Mouse (Mus musculus) liver, embryonic 13.5 days (tissue): Measurements from ENCODE around the gene Tspan11. TPM values are rescaled to one million over a fixed set of nuclear protein-coding genes. Genes with fewer than 3 reads are reported as not detected.

ENCODE experiments used
- ATAC-seq: fragments of 200-750 bp; cut with Nextera tagmentation; 2 replicates; pipeline ENCODE4 v1.8.0; 2017; ENCODE audit warnings: low read depth, mild to moderate bottlenecking, moderate number of reproducible peaks, moderate library complexity
- DNase-seq: peaks from one replicate; pipeline ENCODE4 v3.0.0; 2022
- H3K27ac ChIP-seq: fragments of 300-500 bp; sonication (generic); 2 replicates; pipeline ENCODE4 v1.5.1; 2015; ENCODE audit warnings: moderate library complexity, mild to moderate bottlenecking, inconsistent platforms
- H3K27me3 ChIP-seq: fragments of 300-500 bp; sonication (generic); 2 replicates; pipeline ENCODE4 v1.6.1; 2015; ENCODE audit warnings: mild to moderate bottlenecking, inconsistent platforms
- H3K36me3 ChIP-seq: fragments of 300-500 bp; sonication (generic); 2 replicates; pipeline ENCODE4 v1.6.1; 2015; ENCODE audit warnings: mild to moderate bottlenecking, inconsistent platforms
- H3K4me1 ChIP-seq: fragments of 300-500 bp; sonication (generic); replicated peaks from 2 replicates; pipeline ENCODE4 v1.6.1; 2015; ENCODE audit warnings: inconsistent platforms
- H3K4me2 ChIP-seq: fragments of 300-500 bp; sonication (generic); 2 replicates; pipeline ENCODE4 v1.6.1; 2015; ENCODE audit warnings: inconsistent platforms, mild to moderate bottlenecking, moderate library complexity
- H3K4me3 ChIP-seq: fragments of 300-500 bp; sonication (generic); replicated peaks from 2 replicates; pipeline ENCODE4 v1.5.1; 2015; ENCODE audit warnings: mild to moderate bottlenecking, inconsistent platforms
- H3K9ac ChIP-seq: fragments of 300-500 bp; sonication (generic); 2 replicates; pipeline ENCODE4 v1.6.1; 2015; ENCODE audit warnings: mild to moderate bottlenecking, inconsistent platforms
- H3K9me3 ChIP-seq: fragments of 300-500 bp; sonication (generic); replicated peaks from 2 replicates; pipeline ENCODE4 v1.6.1; 2016; ENCODE audit warnings: inconsistent platforms
- WGBS: fragments of 180-500 bp; shearing (Covaris S2); methylation state at CpG from one replicate; pipeline ENCODE4 v1.1.7; 2015; ENCODE audit not compliant: insufficient replicate concordance; 5-methylcytosine and 5-hydroxymethylcytosine counted together
- polyA plus RNA-seq: library from polyadenylated mRNA; unstranded; fragments of >200 nt; fragmentation: Nextera tagmentation; extraction: Ambion mirVana; gene quantifications from 2 replicates; pipeline ENCODE4 v1.2.1, GENCODE M21; 2015

Gene Tspan11
- polyA plus RNA-seq, 1 experiment from 2014 or later: 0.21 TPM

DNA sequence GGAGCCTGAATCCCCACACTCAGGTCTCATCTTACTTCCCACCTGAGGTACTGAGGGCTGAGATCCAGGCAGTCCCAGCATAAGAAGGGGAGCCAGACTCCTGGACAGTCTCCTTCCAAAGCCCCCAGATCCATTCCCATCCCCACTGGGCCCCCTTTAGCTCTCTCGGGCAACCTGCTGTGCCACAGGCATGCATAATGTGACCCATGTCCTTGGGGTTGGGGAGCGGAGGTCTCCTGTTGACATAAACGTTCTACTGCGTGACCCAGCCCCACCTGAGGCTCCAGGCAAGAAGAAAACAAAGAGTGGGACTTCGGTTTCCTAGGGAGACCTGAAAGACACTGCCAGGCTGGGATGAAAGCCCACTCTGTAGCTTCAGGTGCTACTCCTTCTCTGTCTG lies 83.5 kb downstream of the Tspan11 start:
- no peak overlapping the region for H3K27ac ChIP-seq
- no peak for ATAC-seq
- 49% methylated on average over 5 of the region's 5 CpGs for WGBS
- H3K4me3 ChIP-seq: no peak overlapping the region
- H3K4me1 ChIP-seq: no peaks in the 10 kb centered on the region
- H3K4me2 ChIP-seq: no peak overlapping the region
- H3K9me3 ChIP-seq: no peaks in the 10 kb centered on the region
- H3K9ac ChIP-seq: no peak overlapping the region
- H3K27me3 ChIP-seq: no peaks in the 10 kb centered on the region
- no peak for DNase-seq
- no peaks in the 10 kb centered on the region for H3K36me3 ChIP-seq

DNA sequence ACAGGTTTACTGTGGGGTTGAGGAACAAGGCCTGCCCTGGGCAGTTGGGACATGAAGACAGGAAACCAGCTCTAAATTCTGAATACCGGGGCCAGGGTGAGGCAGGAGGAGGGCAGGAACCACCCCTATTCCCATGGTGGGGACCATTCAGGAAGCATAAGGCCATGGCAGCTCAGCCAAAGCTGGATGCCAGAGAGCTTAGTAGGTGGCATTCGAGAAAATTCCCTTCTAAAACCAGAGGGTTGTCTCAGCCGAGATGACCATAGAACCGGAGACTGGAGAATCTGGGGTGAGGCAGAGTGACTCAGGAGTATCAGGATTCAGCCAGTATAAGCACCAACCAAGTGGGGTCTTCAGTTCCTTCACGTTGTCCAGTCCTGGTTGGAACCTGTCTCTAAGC lies 84.5 kb downstream of the Tspan11 start:
- Histone ChIP-seq H3K4me1 (no peaks in the 10 kb centered on the region), H3K27ac (no peak overlapping the region), H3K9ac (no peak overlapping the region), H3K4me3 (no peak overlapping the region), H3K36me3 (no peaks in the 10 kb centered on the region), H3K9me3 (no peaks in the 10 kb centered on the region), H3K4me2 (no peak overlapping the region), H3K27me3 (no peaks in the 10 kb centered on the region)
- ATAC-seq (no peak), DNase-seq (no peak)
- WGBS: 59% methylated on average over 5 of the region's 5 CpGs

DNA sequence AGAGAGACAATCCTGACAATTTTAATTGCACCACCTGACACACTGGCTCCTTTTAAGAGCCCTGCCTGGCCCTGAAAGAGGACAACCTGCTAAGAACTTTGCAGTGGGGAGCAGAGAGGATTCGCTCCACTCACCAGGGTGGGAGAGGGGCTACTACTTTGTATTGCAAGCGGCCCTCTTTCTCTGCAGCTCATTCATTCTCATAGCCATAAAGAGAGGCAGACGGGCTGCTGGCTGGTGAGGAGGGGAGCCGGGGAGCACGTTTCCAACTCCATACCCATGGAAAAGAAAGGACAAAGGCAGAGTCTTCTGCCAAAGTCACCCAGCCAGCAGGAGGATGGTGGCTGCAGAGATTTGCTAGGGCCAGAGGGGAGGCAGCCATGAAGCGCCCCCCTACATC lies 86.2 kb downstream of the Tspan11 start:
- Histone ChIP-seq H3K27ac (no peak overlapping the region), H3K9ac (no peak overlapping the region), H3K4me1 (no peaks in the 10 kb centered on the region), H3K4me2 (no peak overlapping the region), H3K4me3 (no peak overlapping the region), H3K9me3 (no peaks in the 10 kb centered on the region), H3K36me3 (no peaks in the 10 kb centered on the region), H3K27me3 (no peaks in the 10 kb centered on the region)
- WGBS: 43% methylated on average over 6 of the region's 6 CpGs
- ATAC-seq (no peak), DNase-seq (no peak)

DNA sequence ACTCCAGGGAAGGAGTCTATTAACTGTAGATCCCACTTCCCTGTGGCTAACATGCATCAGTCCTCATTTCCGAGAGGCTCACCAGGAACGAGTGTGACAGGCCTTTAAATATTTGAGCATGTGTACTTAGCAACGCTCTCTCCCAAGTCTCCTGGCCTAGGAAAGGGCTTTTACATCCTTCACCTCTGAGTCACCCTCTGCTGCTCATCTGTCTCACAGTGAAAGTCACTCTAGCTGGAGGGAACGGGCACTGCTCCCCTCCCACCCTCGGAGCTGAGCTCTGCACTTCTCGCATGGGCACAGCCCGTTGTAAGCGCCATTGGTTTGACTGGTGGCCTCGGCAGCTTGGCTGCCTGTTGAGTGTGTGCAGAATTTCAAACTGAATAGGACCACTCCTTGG lies 86.6 kb downstream of the Tspan11 start:
- H3K4me1 ChIP-seq: no peaks in the 10 kb centered on the region
- H3K9ac ChIP-seq: no peak overlapping the region
- ATAC-seq (no peak), DNase-seq (no peak)
- H3K4me3 ChIP-seq: no peak overlapping the region
- H3K36me3 ChIP-seq: no peaks in the 10 kb centered on the region
- H3K4me2 ChIP-seq: no peak overlapping the region
- WGBS: 60% methylated on average over 9 of the region's 9 CpGs
- H3K27me3 ChIP-seq: no peaks in the 10 kb centered on the region
- no peak overlapping the region for H3K27ac ChIP-seq
- H3K9me3 ChIP-seq: no peaks in the 10 kb centered on the region

DNA sequence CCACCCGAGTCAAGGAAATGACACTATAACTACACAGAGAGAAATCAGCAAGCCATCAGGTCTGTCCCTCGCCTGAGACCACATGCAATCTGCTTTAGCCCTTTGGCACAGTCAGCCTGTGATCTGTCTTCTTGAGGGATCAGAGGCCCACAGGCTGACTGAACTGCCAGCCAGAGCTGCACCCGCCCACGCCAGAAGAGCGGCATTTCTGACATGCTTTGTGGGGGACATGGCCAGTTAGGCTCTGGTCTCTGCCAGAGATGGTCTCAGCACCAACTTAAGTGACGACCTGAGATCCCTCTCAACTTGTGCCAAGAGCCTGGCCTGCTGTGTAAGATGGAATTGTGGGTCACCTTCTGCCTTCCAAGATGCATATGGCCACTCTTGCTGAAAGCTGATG lies 89.3 kb downstream of the Tspan11 start:
- Histone ChIP-seq H3K27me3 (no peaks in the 10 kb centered on the region), H3K4me2 (no peak overlapping the region), H3K9ac (no peak overlapping the region), H3K9me3 (no peaks in the 10 kb centered on the region), H3K4me1 (peaks cover 3% of the 10 kb centered on the region; the same call in 1 of the 2 replicates), H3K36me3 (no peaks in the 10 kb centered on the region), H3K4me3 (no peak overlapping the region), H3K27ac (no peak overlapping the region)
- no peak for DNase-seq
- ATAC-seq: no peak
- 55% methylated on average over 6 of the region's 6 CpGs for WGBS

DNA sequence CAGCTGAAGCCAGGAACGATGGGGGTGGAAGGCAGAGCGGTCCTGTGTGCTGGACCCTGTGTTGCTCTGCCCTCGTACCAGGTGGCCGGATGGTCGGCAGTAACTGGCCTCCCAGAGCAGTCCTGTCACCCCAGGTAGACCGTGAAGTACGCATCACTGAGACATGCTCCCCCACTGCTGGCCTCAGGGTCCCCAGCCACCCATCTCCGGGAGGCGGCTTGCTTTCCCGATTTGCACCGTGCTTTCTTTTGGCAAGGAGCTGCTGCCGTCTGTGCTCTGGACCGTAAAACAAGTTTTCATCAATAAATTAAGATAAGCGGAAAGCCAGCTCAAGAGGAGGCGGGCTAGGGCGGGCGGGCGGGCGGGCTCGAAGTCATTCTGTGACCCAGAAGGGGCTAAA lies 91.6 kb downstream of the Tspan11 start:
- Histone ChIP-seq H3K9me3 (no peaks in the 10 kb centered on the region), H3K36me3 (no peaks in the 10 kb centered on the region), H3K27ac (no peak overlapping the region), H3K4me2 (no peak overlapping the region), H3K9ac (no peak overlapping the region), H3K4me3 (no peak overlapping the region), H3K4me1 (peaks cover 7% of the 10 kb centered on the region; the same call in 1 of the 2 replicates), H3K27me3 (no peaks in the 10 kb centered on the region)
- DNase-seq (no peak), ATAC-seq (no peak)
- 84% methylated on average over 20 of the region's 20 CpGs for WGBS

DNA sequence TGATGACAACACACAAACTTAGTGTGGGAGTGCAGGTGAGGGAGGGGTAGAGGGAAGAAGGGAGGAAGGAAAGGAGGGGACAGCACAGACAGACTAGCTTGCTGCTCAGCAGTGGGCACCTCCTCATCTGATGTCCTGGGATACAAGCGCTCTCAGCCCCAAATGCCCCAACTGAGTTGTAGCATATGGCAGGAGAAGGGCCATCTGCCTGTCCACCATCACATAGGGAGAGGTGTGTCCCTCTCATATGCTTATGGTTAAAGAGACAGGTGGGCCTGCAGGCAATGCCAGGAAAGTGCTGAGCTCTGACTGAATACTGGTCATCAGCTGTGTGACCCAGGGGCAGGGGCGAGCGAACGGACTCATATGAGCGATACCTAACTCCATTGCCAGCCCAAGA lies 92.4 kb downstream of the Tspan11 start:
- no peaks in the 10 kb centered on the region for H3K9me3 ChIP-seq
- H3K36me3 ChIP-seq: no peaks in the 10 kb centered on the region
- H3K27me3 ChIP-seq: no peaks in the 10 kb centered on the region
- ATAC-seq: no peak
- no peak for DNase-seq
- H3K4me3 ChIP-seq: no peak overlapping the region
- no peak overlapping the region for H3K4me2 ChIP-seq
- H3K4me1 ChIP-seq: peaks cover 7% of the 10 kb centered on the region; the same call in 1 of the 2 replicates
- H3K27ac ChIP-seq: no peak overlapping the region
- 75% methylated on average over 5 of the region's 5 CpGs for WGBS
- no peak overlapping the region for H3K9ac ChIP-seq

DNA sequence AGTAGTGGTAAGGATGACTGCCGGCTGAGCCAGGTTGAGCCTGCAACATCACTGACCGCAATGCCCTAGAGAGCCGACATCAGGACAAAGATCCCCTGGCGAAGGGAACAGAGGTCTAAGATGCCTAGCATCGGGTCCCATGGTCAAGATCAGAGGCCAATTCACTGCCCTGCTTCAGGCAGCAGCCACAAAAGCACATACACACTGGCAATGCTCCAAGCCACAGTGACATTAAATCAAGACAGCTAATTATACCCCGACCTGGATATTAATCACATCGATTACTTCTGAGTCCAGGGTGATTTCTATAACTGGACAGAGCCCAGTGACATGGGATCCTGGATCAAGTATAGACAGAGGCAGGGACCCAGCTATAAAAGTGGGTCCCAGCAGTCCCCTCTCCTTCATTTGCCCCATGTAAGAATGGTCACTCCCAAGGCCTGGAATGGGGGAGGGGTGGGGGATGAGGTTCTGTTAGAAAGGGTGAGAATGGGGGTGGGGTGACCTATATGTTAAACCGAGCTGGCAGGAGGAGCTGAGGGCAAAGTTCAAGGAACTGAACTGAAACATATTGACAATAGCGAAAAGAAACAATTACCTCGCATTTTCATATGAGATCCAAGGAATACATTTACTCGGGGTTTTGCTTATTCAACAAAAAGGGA lies 93.1 kb downstream of the Tspan11 start:
- H3K4me2 ChIP-seq: no peak overlapping the region
- H3K27me3 ChIP-seq: 0 out of 2 replicates have a peak, but pooled peaks cover 2% of the 10 kb centered on the region
- no peak overlapping the region for H3K9ac ChIP-seq
- H3K4me3 ChIP-seq: no peak overlapping the region
- no peaks in the 10 kb centered on the region for H3K9me3 ChIP-seq
- no peaks in the 10 kb centered on the region for H3K36me3 ChIP-seq
- 66% methylated on average over 11 of the region's 11 CpGs for WGBS
- no peak for DNase-seq
- H3K4me1 ChIP-seq: peaks cover 7% of the 10 kb centered on the region; the same call in 1 of the 2 replicates
- H3K27ac ChIP-seq: no peak overlapping the region
- ATAC-seq: no peak

DNA sequence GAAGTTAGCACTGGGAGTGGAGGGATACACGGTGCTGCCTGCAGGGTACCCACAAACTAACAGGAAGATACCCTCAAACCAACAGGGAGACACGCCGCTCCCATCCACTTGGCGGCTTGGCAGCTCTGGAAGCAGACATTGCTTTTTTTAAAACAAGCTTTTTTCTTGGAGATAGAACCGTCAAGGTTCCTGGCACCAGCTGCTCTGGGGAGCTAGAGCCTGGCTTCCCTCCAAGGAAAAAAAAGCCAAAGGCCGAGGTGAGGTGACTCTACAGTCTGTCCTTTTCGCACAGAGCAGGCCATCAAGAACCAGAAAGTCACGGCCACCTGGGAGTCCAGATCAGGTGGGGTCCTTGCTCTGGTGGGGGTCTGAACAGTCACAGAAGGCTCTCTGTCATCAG lies 93.8 kb downstream of the Tspan11 start:
- no peak for ATAC-seq
- H3K4me2 ChIP-seq: no peak overlapping the region
- H3K9me3 ChIP-seq: no peaks in the 10 kb centered on the region

DNA sequence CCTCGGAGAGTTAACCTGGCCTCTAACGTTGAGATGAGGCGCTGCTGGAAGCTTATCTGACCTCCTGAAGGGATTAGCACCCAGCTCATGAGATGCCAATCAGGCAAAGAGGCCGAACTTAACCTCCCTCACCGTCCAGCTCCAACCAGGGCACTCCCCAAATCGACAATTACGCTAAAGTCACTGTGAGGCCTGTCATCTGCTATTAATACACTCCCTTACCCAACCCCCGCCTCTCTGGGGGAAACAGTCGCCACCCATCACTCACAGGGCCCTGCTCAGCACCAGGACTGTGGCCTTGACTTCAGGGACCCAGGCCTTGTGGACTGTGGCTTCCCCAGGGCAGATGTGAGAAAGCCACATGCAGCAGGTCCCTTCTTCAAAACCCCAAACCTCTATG lies 99.0 kb downstream of the Tspan11 start:
- DNase-seq (no peak), ATAC-seq (no peak)
- no peak overlapping the region for H3K9ac ChIP-seq
- H3K9me3 ChIP-seq: no peaks in the 10 kb centered on the region
- no peak overlapping the region for H3K27ac ChIP-seq
- no peak overlapping the region for H3K4me3 ChIP-seq
- peaks cover 4% of the 10 kb centered on the region; the same call in 1 of the 2 replicates for H3K4me1 ChIP-seq
- WGBS: 32% methylated on average over 9 of the region's 9 CpGs
- H3K4me2 ChIP-seq: no peak overlapping the region
- 0 out of 2 replicates have a peak, but pooled peaks cover 2% of the 10 kb centered on the region for H3K27me3 ChIP-seq
- H3K36me3 ChIP-seq: no peaks in the 10 kb centered on the region

More for the DNA sequence above, 93.8 kb downstream of the Tspan11 start:
- DNase-seq: no peak
- Histone ChIP-seq H3K27me3 (0 out of 2 replicates have a peak, but pooled peaks cover 2% of the 10 kb centered on the region), H3K4me3 (no peak overlapping the region), H3K27ac (no peak overlapping the region), H3K9ac (no peak overlapping the region), H3K36me3 (no peaks in the 10 kb centered on the region), H3K4me1 (peaks cover 7% of the 10 kb centered on the region; the same call in 1 of the 2 replicates)
- 56% methylated on average over 8 of the region's 8 CpGs for WGBS

DNA sequence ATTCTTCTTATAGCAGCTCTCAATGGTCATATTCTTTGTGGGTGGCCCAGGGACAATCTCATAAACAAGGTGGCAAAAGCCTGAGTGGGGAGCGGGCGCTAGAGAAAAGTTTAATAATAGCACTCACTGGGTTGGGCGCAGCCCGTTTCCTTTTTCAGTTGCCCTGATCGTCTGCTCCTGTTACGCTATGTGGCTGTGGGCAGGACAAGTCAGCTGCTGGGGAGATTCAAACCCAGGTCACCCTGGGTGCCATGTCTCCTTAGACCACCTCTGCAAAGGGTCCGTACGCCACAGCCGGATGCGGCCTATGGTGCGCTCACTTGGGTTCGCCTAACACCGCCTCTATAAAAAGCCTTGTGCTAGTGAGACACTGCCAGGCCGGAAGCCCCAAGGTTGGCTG lies 100.0 kb downstream of the Tspan11 start:
- Histone ChIP-seq H3K27me3 (0 out of 2 replicates have a peak, but pooled peaks cover 2% of the 10 kb centered on the region), H3K9me3 (no peaks in the 10 kb centered on the region), H3K4me3 (no peak overlapping the region), H3K4me2 (no peak overlapping the region), H3K27ac (no peak overlapping the region), H3K36me3 (no peaks in the 10 kb centered on the region), H3K4me1 (peaks cover 4% of the 10 kb centered on the region; the same call in 1 of the 2 replicates), H3K9ac (no peak overlapping the region)
- ATAC-seq (no peak), DNase-seq (no peak)
- WGBS: 78% methylated on average over 14 of the region's 14 CpGs

DNA sequence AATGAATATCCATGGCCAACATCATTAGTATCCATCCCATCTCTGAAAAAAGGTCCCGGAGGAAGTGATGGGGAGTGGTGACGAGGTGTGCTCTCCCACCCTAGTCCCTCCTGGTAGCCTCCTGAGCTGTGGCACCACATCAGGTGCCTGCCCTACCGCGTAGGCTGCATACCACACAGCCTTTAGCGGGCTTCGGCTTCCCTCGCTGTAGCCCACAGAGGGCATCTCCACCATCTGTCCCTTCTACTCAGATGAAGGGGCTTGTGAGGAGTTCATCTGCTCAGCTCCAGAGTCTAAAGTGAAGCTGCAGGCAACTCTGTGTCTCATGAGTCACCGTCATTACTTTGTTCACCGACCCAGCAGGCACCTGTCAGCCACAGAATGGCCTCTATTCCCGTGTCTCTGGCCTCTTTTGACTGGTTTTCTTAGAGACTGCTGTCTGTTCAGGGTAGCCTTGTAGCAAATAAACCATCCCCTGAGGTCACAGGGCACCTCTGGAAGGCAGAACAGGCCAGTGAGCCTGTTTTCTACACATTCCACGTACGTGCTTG lies 101.6 kb downstream of the Tspan11 start:
- H3K36me3 ChIP-seq: no peaks in the 10 kb centered on the region
- H3K4me3 ChIP-seq: no peak overlapping the region
- ATAC-seq (no peak), DNase-seq (no peak)
- no peak overlapping the region for H3K4me2 ChIP-seq
- 0 out of 2 replicates have a peak, but pooled peaks cover 2% of the 10 kb centered on the region for H3K27me3 ChIP-seq
- H3K4me1 ChIP-seq: no peaks in the 10 kb centered on the region; the same call in 1 of the 2 replicates
- no peak overlapping the region for H3K9ac ChIP-seq
- 79% methylated on average over 12 of the region's 12 CpGs for WGBS
- no peak overlapping the region for H3K27ac ChIP-seq
- no peaks in the 10 kb centered on the region for H3K9me3 ChIP-seq
